Mouse (Mus musculus) B cell, adult (primary cell): Measurements from ENCODE around the gene Trim61. TPM values are rescaled to one million over a fixed set of nuclear protein-coding genes. Genes with fewer than 3 reads are reported as not detected.

Experiments used
- total RNA-seq: library from RNA; stranded (reverse); gene quantifications from 4 replicates; pipeline ENCODE4 v1.2.4, GENCODE M21; 2023; ENCODE audit not compliant: inconsistent age

The Trim61 gene
- total RNA-seq: not detected in 4 replicates

GRCm38 (mm10) chr8:65018423-65018822 is at the start of gene Trim61, which contains the start of gene Trim60:
TSS of gene Trim61 (minus strand) at chr8:65018523.
TSS of gene Trim60 (minus strand) at chr8:65018584.

GRCm38 (mm10) chr8:65037117-65037533 is 18.8 kb upstream of the Trim61 start, which contains the start of gene Apela:
TSS of gene Apela (minus strand) at chr8:65037336.

GRCm38 (mm10) chr8:64987731-64988130 is 30.6 kb downstream of the Trim61 start, which contains the start of gene Trim75:
TSS of gene Trim75 (minus strand) at chr8:64987831.

Other genes with a start within 250 kb of the Trim61 start
- 21.5 to 29.9 TPM (median 24.8 TPM) in 4 replicates for gene Klhl2, start 168.5 kb downstream of the Trim61 start, total RNA-seq
- 38.8 to 50.6 TPM (median 49.6 TPM) in 4 replicates for gene Tmem192, start 71.3 kb downstream of the Trim61 start, total RNA-seq
- not detected in 4 replicates for gene Trim75, start 30.7 kb downstream of the Trim61 start, total RNA-seq
- gene Trim60, start 61 bp upstream of the Trim61 start, total RNA-seq: not detected in 4 replicates
- not detected in 4 replicates for gene Apela, start 18.8 kb upstream of the Trim61 start, total RNA-seq
- gene Gm10663, start 56.5 kb upstream of the Trim61 start, total RNA-seq: not detected in 4 replicates
- not detected in 4 replicates for gene BC030870, start 111.0 kb upstream of the Trim61 start, total RNA-seq